Mouse (Mus musculus): ENCODE data around the gene Gm20388. TPM values are rescaled to one million over a fixed set of nuclear protein-coding genes. Genes with fewer than 3 reads are reported as not detected.

Gm20388 gene
- polyA plus RNA-seq, 1 experiment: 10.6 TPM

- TF ChIP-seq POLR2A (IDR thresholded peaks at IDR 0.05; ENCODE audit: borderline replicate concordance, control insufficient read depth, low read depth, low read length): no peak
- TF ChIP-seq CTCF (IDR thresholded peaks at IDR 0.05; ENCODE audit: control insufficient read depth, insufficient read depth, low read length): no peak
- 77% methylated on average over 9 of the region's 9 CpGs for WGBS
- no peak overlapping the region for H3K4me3 ChIP-seq (replicated peaks; ENCODE audit: control insufficient read depth, low read depth, low read length)
Measured at GRCm38 (mm10) chr8:121058081-121058480, 1147.4 kb downstream of the Gm20388 start.

GRCm38 (mm10) chr8:121059098-121059497 lies 1148.5 kb downstream of the Gm20388 start:
- no peak overlapping the region for H3K27ac ChIP-seq (ENCODE audit: control insufficient read depth, insufficient read depth, low read depth, low read length, poor library complexity)
- no peaks in the 10 kb centered on the region for H3K4me1 ChIP-seq (ENCODE audit: control insufficient read depth, insufficient read depth, low read length)
- TF ChIP-seq POLR2A (IDR thresholded peaks at IDR 0.05; ENCODE audit: borderline replicate concordance, control insufficient read depth, low read depth, low read length) (no peak), CTCF (IDR thresholded peaks at IDR 0.05; ENCODE audit: control insufficient read depth, insufficient read depth, low read length) (no peak)
- no peak overlapping the region for H3K4me3 ChIP-seq (replicated peaks; ENCODE audit: control insufficient read depth, low read depth, low read length)
- WGBS: 81% methylated on average over 7 of the region's 7 CpGs

More at GRCm38 (mm10) chr8:121058081-121058480, 1147.4 kb downstream of the Gm20388 start:
- Histone ChIP-seq H3K4me1 (ENCODE audit: control insufficient read depth, insufficient read depth, low read length) (no peaks in the 10 kb centered on the region), H3K27ac (ENCODE audit: control insufficient read depth, insufficient read depth, low read depth, low read length, poor library complexity) (no peak overlapping the region)

- TF ChIP-seq CTCF (IDR thresholded peaks at IDR 0.05; ENCODE audit: control insufficient read depth, insufficient read depth, low read length) (no peak), POLR2A (IDR thresholded peaks at IDR 0.05; ENCODE audit: borderline replicate concordance, control insufficient read depth, low read depth, low read length) (no peak)
- H3K4me1 ChIP-seq (ENCODE audit: control insufficient read depth, insufficient read depth, low read length): no peaks in the 10 kb centered on the region
- WGBS: 89% methylated on average over 6 of the region's 6 CpGs
- H3K27ac ChIP-seq (ENCODE audit: control insufficient read depth, insufficient read depth, low read depth, low read length, poor library complexity): no peak overlapping the region
- H3K4me3 ChIP-seq (replicated peaks; ENCODE audit: control insufficient read depth, low read depth, low read length): no peak overlapping the region
Measured at GRCm38 (mm10) chr8:121062521-121062920, 1151.9 kb downstream of the Gm20388 start.

- Histone ChIP-seq H3K4me3 (replicated peaks; ENCODE audit: control insufficient read depth, low read depth, low read length) (no peak overlapping the region), H3K27ac (ENCODE audit: control insufficient read depth, insufficient read depth, low read depth, low read length, poor library complexity) (no peak overlapping the region), H3K4me1 (ENCODE audit: control insufficient read depth, insufficient read depth, low read length) (no peaks in the 10 kb centered on the region)
- TF ChIP-seq CTCF (IDR thresholded peaks at IDR 0.05; ENCODE audit: control insufficient read depth, insufficient read depth, low read length) (no peak), POLR2A (IDR thresholded peaks at IDR 0.05; ENCODE audit: borderline replicate concordance, control insufficient read depth, low read depth, low read length) (no peak)
- WGBS: 76% methylated on average over 13 of the region's 13 CpGs
Measured at GRCm38 (mm10) chr8:121063649-121064048, 1153.0 kb downstream of the Gm20388 start.

GRCm38 (mm10) chr8:121071454-121071853 lies 1160.8 kb downstream of the Gm20388 start:
- no peaks in the 10 kb centered on the region for H3K4me1 ChIP-seq (ENCODE audit: control insufficient read depth, insufficient read depth, low read length)
- H3K4me3 ChIP-seq (replicated peaks; ENCODE audit: control insufficient read depth, low read depth, low read length): no peak overlapping the region
- H3K27ac ChIP-seq (ENCODE audit: control insufficient read depth, insufficient read depth, low read depth, low read length, poor library complexity): no peak overlapping the region
- WGBS: 4% methylated on average over 12 of the region's 12 CpGs
- no peak for TF ChIP-seq CTCF (IDR thresholded peaks at IDR 0.05; ENCODE audit: control insufficient read depth, insufficient read depth, low read length)
- no peak for TF ChIP-seq POLR2A (IDR thresholded peaks at IDR 0.05; ENCODE audit: borderline replicate concordance, control insufficient read depth, low read depth, low read length)

- Histone ChIP-seq H3K4me3 (replicated peaks; ENCODE audit: control insufficient read depth, low read depth, low read length) (no peak overlapping the region), H3K4me1 (ENCODE audit: control insufficient read depth, insufficient read depth, low read length) (no peaks in the 10 kb centered on the region), H3K27ac (ENCODE audit: control insufficient read depth, insufficient read depth, low read depth, low read length, poor library complexity) (no peak overlapping the region)
- WGBS: 27% methylated on average over 11 of the region's 11 CpGs
- TF ChIP-seq POLR2A (IDR thresholded peaks at IDR 0.05; ENCODE audit: borderline replicate concordance, control insufficient read depth, low read depth, low read length): no peak
- no peak for TF ChIP-seq CTCF (IDR thresholded peaks at IDR 0.05; ENCODE audit: control insufficient read depth, insufficient read depth, low read length)
Measured at GRCm38 (mm10) chr8:121072406-121073130, 1161.9 kb downstream of the Gm20388 start.

GRCm38 (mm10) chr8:121073174-121074107 lies 1162.8 kb downstream of the Gm20388 start:
- 4% methylated on average over 48 of the region's 48 CpGs for WGBS

More at GRCm38 (mm10) chr8:121073174-121074107, 1162.8 kb downstream of the Gm20388 start:
- Histone ChIP-seq H3K4me1 (ENCODE audit: control insufficient read depth, insufficient read depth, low read length) (no peaks in the 10 kb centered on the region), H3K4me3 (replicated peaks; ENCODE audit: control insufficient read depth, low read depth, low read length) (no peak overlapping the region), H3K27ac (ENCODE audit: control insufficient read depth, insufficient read depth, low read depth, low read length, poor library complexity) (no peak overlapping the region)
- no peak for TF ChIP-seq POLR2A (IDR thresholded peaks at IDR 0.05; ENCODE audit: borderline replicate concordance, control insufficient read depth, low read depth, low read length)
- no peak for TF ChIP-seq CTCF (IDR thresholded peaks at IDR 0.05; ENCODE audit: control insufficient read depth, insufficient read depth, low read length)

Data from bone marrow, adult 2 months (tissue).